Mouse (Mus musculus) adrenal gland, postnatal 14 days (tissue): ENCODE results near the gene Fos. TPM values are rescaled to one million over a fixed set of nuclear protein-coding genes. Genes with fewer than 3 reads are reported as not detected.
"Not testable (repeated sequence)": the region's sequence is repeated elsewhere in the genome, so short reads cannot be mapped to it uniquely, and the experiment has no call there.

ENCODE experiments used
- DNase-seq: peaks from one replicate; pipeline ENCODE4 v3.0.0; 2021; ENCODE audit warnings: mixed read lengths
- total RNA-seq: library from RNA; stranded (reverse); gene quantifications from 2 replicates; pipeline ENCODE4 v1.2.3, GENCODE M21; 2021

Gene Fos
- total RNA-seq, 1 experiment from 2014 or later: 39.6 TPM

DNA sequence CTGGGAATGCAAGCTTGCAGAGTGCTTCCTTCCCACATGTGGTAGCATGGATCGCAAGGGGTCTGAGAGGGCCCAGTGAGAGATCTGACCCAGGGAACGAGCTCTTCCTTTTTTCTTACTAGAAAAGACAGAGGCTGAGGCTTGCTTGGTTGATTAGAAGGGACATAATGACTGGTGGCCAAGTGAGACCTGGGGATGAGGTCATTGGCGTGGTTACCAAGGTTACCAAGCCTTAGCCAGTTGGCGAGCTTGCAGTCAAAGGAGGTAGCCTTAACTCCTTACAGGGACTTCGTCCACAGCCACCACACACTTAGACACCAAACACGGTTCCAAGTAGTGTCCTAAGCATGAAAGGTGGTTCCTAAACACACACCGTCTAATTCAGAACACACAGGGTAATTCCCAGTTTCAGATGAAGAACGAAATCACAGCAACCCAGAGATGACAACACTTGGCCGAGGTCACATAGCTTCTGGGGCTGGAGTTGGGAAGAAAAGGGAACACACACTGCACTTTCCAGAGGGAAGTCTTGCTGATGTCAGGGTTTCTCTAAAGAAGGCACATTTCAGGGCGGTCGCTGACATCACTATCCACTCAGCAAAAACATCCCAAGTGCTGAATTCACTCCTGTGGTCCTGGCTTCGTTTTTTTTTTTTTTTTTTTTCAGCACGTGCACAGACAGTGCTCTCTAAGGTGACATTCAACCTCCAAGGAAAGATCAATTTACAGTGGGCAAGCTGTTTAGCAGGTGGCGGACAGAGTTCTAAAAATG is 49.9 kb downstream of the Fos start:
- DNase-seq: peak; percentile 53

DNA sequence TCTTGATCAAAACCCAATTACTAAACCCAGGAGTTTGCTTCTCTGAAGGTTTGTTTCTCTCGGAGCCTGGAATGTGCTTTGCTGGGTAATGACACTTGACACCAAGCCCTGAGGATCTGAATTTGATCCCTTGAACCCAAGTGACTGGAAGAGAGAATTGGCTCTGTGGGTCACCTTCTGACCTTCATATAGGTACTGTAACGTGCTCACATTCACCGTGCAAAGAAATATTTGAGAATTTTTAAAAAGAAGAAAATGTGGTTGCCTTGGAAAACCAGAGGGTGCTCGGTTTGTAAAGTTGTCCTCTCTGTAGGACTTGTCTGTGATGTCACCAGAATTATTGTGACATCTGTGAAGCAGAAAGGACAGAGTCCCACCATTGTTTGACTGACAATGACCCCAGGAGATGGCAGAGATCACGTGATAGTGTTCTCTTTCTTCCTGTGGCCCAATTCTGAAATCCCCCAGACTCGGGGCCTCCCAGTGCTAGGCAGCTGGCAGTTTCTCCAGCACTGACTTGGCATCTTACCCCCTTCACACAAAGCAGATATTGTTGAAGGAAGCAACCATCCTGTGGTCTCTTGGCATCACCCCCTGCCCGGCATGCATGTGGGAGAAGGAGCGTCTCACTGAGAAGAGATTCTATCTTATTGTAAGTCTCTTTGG is 50.6 kb downstream of the Fos start:
- no peak for DNase-seq

DNA sequence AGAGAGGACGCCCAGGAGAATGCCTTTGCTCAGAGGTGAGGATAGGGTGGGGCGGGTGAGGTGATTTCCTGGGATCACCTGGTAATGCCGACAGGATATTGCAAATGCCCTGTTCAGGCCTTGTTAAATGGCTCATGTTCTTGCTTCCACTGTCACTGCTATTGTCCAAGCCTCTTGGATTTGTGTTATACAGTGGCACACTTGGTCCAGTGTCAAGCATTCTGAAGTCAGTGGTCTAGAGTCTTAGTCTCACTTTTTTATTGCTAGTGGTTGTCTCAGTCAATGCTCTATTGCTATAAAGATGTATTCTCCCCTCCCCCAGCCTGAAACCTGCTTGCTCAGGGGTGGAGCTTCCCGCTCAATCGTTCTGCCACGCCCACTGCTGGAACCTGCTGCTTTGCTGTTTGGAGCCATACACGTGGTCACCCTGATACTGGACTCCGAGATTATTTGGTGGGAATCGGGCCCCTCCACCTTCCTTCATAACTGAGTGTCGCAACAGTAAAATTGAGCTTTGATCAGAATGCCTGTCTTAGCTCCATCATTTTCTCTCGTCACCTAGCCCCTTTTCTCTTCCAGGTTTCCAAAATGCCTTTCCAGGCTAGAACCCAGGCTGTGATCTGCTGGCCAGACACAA is 51.3 kb downstream of the Fos start:
- not testable (repeated sequence) for DNase-seq

Other genes with a start within 250 kb of the Fos start
- 9.3 and 11.3 TPM in 2 replicates for gene Mlh3, start 203.3 kb upstream of the Fos start, total RNA-seq
- 31.5 and 38.3 TPM in 2 replicates for gene Acyp1, start 185.5 kb upstream of the Fos start, total RNA-seq
- gene Zc2hc1c, start 185.3 kb upstream of the Fos start, total RNA-seq: 0.98 and 1.1 TPM in 2 replicates
- 65.7 and 66.2 TPM in 2 replicates for gene Nek9, start 134.5 kb upstream of the Fos start, total RNA-seq
- gene Tmed10, start 99.0 kb upstream of the Fos start, total RNA-seq: 236 and 243 TPM in 2 replicates
- gene Jdp2, start 125.1 kb downstream of the Fos start, total RNA-seq: 16.7 and 18.7 TPM in 2 replicates
- gene Batf, start 212.8 kb downstream of the Fos start, total RNA-seq: 0.74 and 1.7 TPM in 2 replicates